Mouse (Mus musculus) lung, adult 2 months (tissue): ENCODE data around the gene Cacna2d4. TPM values are rescaled to one million over a fixed set of nuclear protein-coding genes. Genes with fewer than 3 reads are reported as not detected.

Experiments used
- DNase-seq: peaks from one replicate; pipeline ENCODE4 v3.0.0; 2022
- H3K4me1 ChIP-seq: fragments of 200-500 bp; 2 replicates; pipeline ENCODE4 v1.6.1; 2011; ENCODE audit warnings: low read length; ENCODE audit not compliant: control insufficient read depth, insufficient read depth
- H3K4me3 ChIP-seq: fragments of 200-500 bp; replicated peaks from 2 replicates; pipeline ENCODE3; 2011; ENCODE audit warnings: low read depth, mild to moderate bottlenecking, control low read depth, low read length; ENCODE audit errors: extremely low read depth
- CTCF ChIP-seq: fragments of 200-500 bp; IDR thresholded peaks from 2 replicates; pipeline ENCODE4 v1.5.1; 2011; ENCODE audit warnings: mild to moderate bottlenecking, low read length, control low read depth; ENCODE audit not compliant: insufficient read depth
- POLR2A ChIP-seq: fragments of 200-500 bp; IDR thresholded peaks from 2 replicates; pipeline ENCODE4 v1.6.1; 2011; ENCODE audit warnings: low read depth, mild to moderate bottlenecking, control low read depth, low read length, borderline replicate concordance; ENCODE audit errors: extremely low read depth
- WGBS: fragments of 180-500 bp; shearing (Covaris S2); methylation state at CpG from one replicate; pipeline ENCODE4 v1.1.7; 2018; 5-methylcytosine and 5-hydroxymethylcytosine counted together
- polyA plus RNA-seq: library from polyadenylated mRNA; depleted of rRNA; stranded (reverse); fragments of >200 nt; gene quantifications from 2 replicates; pipeline ENCODE4 v1.2.3, GENCODE M21; 2012

Cacna2d4 gene
- polyA plus RNA-seq, 1 experiment = 4.0 TPM

DNA sequence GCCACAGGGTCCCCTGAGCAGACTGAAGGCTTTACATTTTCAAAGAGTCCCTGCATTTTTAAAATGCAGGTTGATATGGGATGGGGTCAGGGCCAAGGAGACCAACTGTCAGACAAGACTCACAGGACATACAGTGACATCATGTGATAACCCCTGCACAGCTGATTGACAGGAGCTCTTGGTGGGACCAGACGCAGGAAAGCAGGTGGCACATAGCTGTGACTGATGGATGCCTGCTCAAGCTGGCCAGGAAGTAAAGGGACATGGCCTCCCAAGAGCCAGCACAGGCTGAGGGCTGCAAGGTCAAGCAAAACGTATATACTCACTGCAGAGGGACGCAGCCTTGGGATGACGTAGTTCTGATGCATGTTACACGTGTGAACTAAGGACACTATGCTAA is 885 bp upstream of the Cacna2d4 start:
- WGBS = 57% methylated on average over 5 of the region's 5 CpGs
- no peak for TF ChIP-seq CTCF
- TF ChIP-seq POLR2A = no peak
- H3K4me1 ChIP-seq = no peaks in the 10 kb centered on the region
- no peak for DNase-seq
- H3K4me3 ChIP-seq = no peak overlapping the region

DNA sequence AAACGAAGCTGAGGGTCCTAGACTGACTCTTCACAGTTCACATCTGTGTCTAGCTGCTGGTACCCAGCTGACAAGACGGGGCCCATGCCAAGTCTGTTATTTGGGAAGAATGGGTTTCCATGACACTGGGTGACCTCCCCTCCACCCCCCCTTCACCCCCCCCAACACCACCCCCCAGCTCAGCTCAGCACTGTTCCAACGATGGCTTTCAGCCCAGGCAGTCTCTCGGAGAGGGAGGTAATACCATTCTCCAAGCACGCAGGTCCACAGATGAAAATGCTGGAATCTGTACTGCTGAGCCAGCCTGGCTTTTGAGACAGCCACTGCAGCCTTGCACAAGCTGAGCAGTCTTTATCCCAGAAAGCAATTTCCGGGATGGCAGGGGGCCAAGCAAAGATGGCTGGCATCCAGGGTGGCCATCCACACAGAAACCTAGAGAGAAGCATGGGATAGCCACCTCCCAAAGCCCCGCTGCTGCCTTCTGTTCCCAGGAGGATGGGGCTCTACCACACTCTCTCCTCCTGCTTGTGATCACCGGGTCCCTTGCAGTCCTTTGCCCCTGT is 1.2 kb downstream of the Cacna2d4 start:
- no peak for DNase-seq
- WGBS = 43% methylated on average over 8 of the region's 8 CpGs
- Histone ChIP-seq H3K4me3 (no peak overlapping the region), H3K4me1 (no peaks in the 10 kb centered on the region)
- no peak for TF ChIP-seq CTCF
- no peak for TF ChIP-seq POLR2A

DNA sequence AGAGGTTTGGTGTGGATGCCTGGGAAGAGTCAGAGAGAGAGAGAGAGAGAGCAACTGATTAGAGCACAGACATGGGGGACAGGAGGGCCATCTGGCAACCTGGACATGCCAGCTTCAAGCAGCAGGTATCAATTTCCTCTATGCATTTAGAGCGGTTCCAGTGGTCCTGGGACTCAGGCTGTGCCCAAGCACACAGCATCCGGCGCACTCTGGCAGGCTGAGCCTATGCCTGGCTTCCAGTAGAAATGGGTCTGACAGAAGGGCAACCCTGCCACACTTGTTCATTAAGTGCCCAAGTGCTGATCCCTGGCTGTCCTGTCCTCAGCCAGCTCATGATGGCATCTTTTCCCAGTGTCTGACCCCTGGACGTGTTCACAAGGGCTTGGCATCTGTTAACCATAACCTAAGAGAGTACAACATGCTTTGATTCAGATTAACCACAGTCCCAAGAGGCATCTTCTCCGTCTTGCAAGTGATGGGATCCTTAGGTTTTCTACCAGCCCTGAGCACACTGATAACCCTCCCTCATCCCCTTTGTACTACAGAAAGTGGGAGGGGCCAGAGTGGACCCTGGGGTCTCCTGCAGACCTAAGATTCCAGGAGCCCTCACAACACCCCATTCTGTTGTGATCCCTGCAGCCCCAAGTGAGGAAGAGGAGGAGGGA is 3.1 kb downstream of the Cacna2d4 start:
- Histone ChIP-seq H3K4me3 (no peak overlapping the region), H3K4me1 (no peaks in the 10 kb centered on the region)
- no peak for DNase-seq
- 77% methylated on average over 5 of the region's 5 CpGs for WGBS
- no peak for TF ChIP-seq POLR2A
- TF ChIP-seq CTCF = no peak

DNA sequence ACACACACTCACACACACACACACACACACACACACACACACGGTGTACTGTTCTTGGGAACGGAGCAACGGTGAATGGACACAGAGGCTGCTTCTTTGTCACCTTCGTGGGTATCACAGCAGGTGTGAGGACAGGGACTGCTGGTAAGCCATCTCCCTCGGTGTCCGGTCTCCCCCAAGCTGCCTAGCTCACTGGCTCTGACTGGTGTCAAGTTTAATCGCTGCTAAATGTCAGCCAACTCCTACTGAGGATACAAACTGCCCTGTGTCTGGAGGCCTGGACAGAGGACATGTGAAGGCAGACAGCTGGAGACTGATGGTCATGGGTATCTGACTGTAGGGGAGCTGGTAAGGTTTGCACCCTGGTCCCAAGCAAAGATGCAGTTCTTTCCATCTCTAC is 3.9 kb downstream of the Cacna2d4 start:
- no peaks in the 10 kb centered on the region for H3K4me1 ChIP-seq
- TF ChIP-seq POLR2A (no peak), CTCF (no peak)
- no peak for DNase-seq
- WGBS = 70% methylated on average over 7 of the region's 7 CpGs
- H3K4me3 ChIP-seq = no peak overlapping the region

GRCm38 (mm10) chr6:119240871-119241705 is 4.8 kb downstream of the Cacna2d4 start:
- Histone ChIP-seq H3K4me3 (no peak overlapping the region), H3K4me1 (no peaks in the 10 kb centered on the region)
- WGBS = 44% methylated on average over 21 of the region's 21 CpGs
- TF ChIP-seq CTCF (no peak), POLR2A (no peak)
- no peak for DNase-seq

GRCm38 (mm10) chr6:119246082-119246481 is 9.8 kb downstream of the Cacna2d4 start:
- no peak for DNase-seq
- 41% methylated on average over 2 of the region's 2 CpGs for WGBS
- no peak for TF ChIP-seq POLR2A
- TF ChIP-seq CTCF = no peak
- Histone ChIP-seq H3K4me3 (no peak overlapping the region), H3K4me1 (no peaks in the 10 kb centered on the region)

- H3K4me3 ChIP-seq = no peak overlapping the region
- DNase-seq = no peak
- no peaks in the 10 kb centered on the region for H3K4me1 ChIP-seq
- TF ChIP-seq CTCF (no peak), POLR2A (no peak)
- WGBS = 83% methylated on average over 3 of the region's 3 CpGs
Observed at GRCm38 (mm10) chr6:119248578-119248977, 12.3 kb downstream of the Cacna2d4 start.

- TF ChIP-seq CTCF (no peak), POLR2A (no peak)
- no peaks in the 10 kb centered on the region for H3K4me1 ChIP-seq
- 87% methylated on average over 10 of the region's 10 CpGs for WGBS
- no peak for DNase-seq
- H3K4me3 ChIP-seq = no peak overlapping the region
Observed at GRCm38 (mm10) chr6:119249726-119250125, 13.4 kb downstream of the Cacna2d4 start.

- no peaks in the 10 kb centered on the region for H3K4me1 ChIP-seq
- DNase-seq = no peak
- 63% methylated on average over 4 of the region's 4 CpGs for WGBS
- TF ChIP-seq POLR2A = no peak
- no peak for TF ChIP-seq CTCF
- H3K4me3 ChIP-seq = no peak overlapping the region
Observed at GRCm38 (mm10) chr6:119251704-119252103, 15.4 kb downstream of the Cacna2d4 start.

GRCm38 (mm10) chr6:119276713-119277112 is 40.4 kb downstream of the Cacna2d4 start:
- no peak for TF ChIP-seq CTCF
- TF ChIP-seq POLR2A = no peak
- Histone ChIP-seq H3K4me3 (no peak overlapping the region), H3K4me1 (no peaks in the 10 kb centered on the region)
- 75% methylated on average over 2 of the region's 2 CpGs for WGBS
- no peak for DNase-seq
